Mouse (Mus musculus) embryo, embryonic 10.5 days (tissue): ENCODE results near the gene Zkscan7.
A peak's percentile ranks its signal among the peaks of the same experiment; 100 is the strongest.

Experiments used
- DNase-seq: peaks from one replicate; pipeline ENCODE4 v3.0.0-alpha.2; 2015; ENCODE audit warnings: low spot score

The Zkscan7 gene

DNA sequence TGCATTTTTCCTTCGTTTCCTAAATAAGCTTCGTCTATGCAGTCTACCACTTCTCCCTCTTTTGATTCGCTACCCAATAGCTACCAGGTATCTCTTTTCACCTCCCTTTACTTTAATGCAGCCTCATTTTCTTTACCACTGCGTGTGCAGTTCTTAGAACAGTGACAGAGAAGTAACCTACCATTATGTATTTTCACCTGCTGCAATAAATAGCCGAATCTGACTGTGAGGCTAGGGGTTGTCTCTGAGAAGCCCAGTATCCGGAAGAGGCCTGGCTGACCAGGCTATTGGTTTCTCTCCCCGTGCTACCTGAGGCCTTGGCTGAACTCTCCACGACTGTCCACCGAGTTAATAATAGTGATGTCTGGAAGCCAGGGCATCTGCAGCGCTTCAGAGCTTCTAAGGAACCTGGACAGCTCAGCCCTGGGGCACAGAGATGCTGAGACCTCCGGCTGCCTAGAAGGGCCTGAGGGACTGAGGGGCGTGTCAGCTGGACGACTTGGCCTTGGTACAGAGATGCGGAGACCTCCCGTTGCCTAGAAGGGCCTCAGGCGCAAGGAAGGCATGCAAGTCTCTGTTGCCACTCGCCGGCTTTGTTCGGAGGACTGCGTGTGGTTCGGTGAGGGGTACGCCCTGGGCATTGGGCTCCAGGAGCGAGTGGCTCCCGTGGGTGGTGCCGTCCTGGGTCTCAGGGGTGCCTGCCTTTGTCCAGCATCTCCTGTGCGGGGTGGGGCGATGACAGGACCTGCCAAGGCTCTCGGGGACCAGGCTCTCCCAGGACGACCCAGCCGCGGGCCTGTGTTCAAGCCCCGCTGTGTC is 17.4 kb downstream of the Zkscan7 start:
- peak; percentile 92 for DNase-seq

DNA sequence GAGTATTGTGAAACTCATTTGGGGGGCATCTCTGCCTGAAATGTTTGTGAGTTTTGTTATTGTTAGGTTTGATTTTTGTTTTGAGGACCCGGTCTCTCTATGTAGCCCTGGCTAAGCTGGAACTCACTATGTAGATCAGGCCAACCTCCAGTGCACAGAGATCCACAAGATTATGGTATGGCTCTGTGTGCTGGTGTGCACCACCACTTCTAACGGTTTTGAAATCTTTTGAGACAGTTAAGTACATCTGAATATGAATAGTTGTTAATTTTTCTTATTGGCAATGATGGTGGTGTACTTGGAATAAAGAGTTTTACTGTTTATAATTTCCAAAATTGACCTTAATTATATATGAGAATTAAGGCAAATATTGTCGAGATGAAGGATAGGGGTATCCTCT is 37.0 kb downstream of the Zkscan7 start:
- DNase-seq = no peak

DNA sequence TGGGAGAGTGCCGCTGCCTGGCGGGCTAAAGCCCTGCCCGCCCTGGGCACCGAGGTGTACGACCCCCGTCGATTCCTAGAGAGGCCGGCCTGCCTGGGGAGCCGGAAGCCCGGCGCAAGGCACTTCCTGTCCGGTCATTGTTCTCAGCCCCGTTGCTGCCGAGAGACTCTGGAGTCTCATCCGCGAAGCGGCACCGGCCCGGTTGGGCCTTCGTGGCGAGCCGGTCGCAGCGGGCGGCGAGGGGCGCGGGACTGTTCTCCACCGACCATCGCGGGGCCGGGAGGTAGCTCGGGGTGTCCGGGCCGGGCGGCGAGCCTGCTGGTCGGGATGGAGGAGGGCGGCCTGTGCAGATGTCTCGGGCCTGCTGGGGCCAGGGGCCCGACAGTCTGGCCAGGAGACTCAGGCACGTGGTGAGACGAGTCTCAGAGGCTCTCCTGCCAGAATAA is 37.5 kb downstream of the Zkscan7 start, which contains the start of gene Zfp105:
Gene Zfp105 (plus strand): TSS at position 137 of the 446 bp plus-strand sequence.
- DNase-seq = peak; percentile 94

DNA sequence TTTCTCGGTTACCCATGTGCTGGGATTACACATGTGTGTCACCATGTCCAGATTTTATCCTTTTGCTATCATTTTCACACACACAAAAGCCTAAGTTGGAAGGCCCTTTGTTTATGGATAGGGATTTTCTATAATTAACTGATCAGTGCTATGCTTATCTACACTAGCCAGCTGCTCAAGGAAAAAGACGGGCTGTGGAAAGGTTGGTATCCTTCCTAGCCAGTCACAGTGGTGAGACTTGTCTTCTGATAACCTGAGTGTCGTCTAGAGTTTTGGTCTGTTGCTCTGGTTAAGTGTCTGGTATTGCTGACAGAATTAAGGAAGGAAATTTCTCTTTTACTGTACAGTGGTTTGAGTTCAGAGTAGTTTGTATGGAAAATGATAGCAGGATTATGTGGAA is 43.4 kb downstream of the Zkscan7 start:
- DNase-seq = no peak
